Mouse (Mus musculus) gastrocnemius, adult 18-20 months (tissue): Measurements from ENCODE around the gene D130043K22Rik. TPM values are rescaled to one million over a fixed set of nuclear protein-coding genes. Genes with fewer than 3 reads are reported as not detected.
"Not testable (repeated sequence)": the region's sequence is repeated elsewhere in the genome, so short reads cannot be mapped to it uniquely, and the experiment has no call there.

Experiments used
- DNase-seq: peaks from one replicate; pipeline ENCODE4 v3.0.0; 2021; ENCODE audit warnings: low spot score
- total RNA-seq, 2 experiments: library from RNA; stranded (reverse); gene quantifications; 2 replicates each; pipeline ENCODE4 v1.2.3; 2021

The D130043K22Rik gene
- total RNA-seq, 2 experiments from 2014 or later = not detected

GRCm38 (mm10) chr13:24831353-24832130 lies 13.4 kb upstream of the D130043K22Rik start, which contains the start of the genes Acot13 and Tdp2:
Gene Acot13, minus strand, starts transcription at chr13:24831540.
Gene Tdp2, plus strand, starts transcription at chr13:24831679.
- DNase-seq = peak; percentile 92

- no peak for DNase-seq
Measured at GRCm38 (mm10) chr13:24832131-24832810, 12.7 kb upstream of the D130043K22Rik start.

DNA sequence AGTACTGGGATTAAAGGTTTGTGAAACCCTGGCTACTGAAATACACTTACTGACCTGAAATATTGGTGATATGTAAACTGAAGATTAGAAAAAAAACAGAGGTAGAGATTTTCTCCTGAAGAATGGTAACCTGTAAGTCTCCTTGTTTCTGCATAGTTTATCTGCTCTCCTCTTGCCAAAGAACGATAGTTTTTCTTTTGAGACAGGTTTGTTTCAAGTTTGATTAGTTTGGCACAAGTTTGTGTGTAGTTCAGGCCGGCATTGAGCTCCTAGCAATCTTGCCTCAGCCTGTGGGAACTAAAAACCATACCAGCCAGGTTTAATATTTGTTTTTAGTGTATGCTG lies 12.2 kb upstream of the D130043K22Rik start:
- no peak for DNase-seq

DNA sequence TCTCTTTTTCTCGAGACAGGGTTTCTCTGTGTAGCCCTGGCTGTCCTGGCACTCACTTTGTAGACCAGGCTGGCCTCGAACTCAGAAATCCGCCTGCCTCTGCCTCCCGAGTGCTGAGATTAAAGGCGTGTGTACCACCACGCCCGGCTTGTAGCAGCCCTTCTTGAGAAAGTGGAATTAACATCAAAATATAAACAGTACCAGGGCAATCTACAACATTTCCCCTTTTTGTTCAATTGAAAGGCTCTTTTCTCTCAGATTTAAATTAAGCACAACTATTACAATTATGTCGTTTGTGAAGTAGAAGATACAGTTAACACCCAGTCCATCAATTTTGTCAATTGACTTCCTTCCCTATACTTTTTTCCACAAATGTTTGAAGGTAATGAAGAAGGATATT lies 7.2 kb upstream of the D130043K22Rik start:
- DNase-seq = not testable (repeated sequence)

- DNase-seq = no peak
Measured at GRCm38 (mm10) chr13:24839831-24840230, 5.1 kb upstream of the D130043K22Rik start.

GRCm38 (mm10) chr13:24841702-24842101 lies 3.2 kb upstream of the D130043K22Rik start:
- no peak for DNase-seq

DNA sequence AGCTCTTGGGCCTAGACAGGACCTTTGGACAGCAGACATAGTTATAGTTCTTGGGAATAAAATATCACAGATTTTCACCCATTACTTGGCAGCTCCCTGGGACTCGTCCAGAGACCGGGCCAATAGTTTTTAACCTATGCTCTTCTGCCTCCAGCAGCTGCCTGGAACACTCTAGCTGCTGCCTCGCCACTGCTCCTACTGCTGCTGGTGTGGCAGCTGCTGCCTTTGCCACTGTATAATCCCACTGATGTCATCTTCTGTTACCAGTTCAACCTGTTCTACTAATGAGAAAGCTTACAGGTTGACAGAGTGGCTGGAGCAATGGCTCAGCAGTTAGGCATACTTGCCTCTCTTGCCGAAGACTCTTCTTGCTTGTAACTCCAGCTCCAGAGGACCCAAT lies 4.4 kb downstream of the D130043K22Rik start:
- DNase-seq = no peak

DNA sequence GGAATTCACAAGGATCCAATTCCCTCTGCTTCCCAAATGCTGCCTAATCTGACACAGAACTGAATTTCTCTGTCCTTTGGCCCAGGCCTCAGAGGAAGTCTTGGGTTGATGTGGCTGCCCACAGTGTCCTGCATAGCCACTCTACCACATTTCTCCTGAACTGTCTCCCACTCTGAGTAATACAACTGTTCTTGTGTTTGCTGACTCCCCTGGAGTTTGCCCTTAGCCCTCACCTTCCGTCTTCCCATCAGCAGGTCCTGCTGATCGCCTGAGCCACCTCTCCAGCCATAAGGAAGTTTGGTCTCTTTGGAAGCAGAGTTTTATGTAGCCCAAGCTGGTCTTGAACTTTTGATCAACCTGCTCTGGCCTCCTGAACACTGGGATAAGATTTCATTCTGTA lies 7.1 kb downstream of the D130043K22Rik start:
- DNase-seq = no peak

GRCm38 (mm10) chr13:24852570-24852969 lies 7.6 kb downstream of the D130043K22Rik start:
- DNase-seq = no peak

GRCm38 (mm10) chr13:24859115-24859514 lies 14.2 kb downstream of the D130043K22Rik start:
- no peak for DNase-seq

- DNase-seq = no peak
Measured at GRCm38 (mm10) chr13:24861084-24861483, 16.1 kb downstream of the D130043K22Rik start.

DNA sequence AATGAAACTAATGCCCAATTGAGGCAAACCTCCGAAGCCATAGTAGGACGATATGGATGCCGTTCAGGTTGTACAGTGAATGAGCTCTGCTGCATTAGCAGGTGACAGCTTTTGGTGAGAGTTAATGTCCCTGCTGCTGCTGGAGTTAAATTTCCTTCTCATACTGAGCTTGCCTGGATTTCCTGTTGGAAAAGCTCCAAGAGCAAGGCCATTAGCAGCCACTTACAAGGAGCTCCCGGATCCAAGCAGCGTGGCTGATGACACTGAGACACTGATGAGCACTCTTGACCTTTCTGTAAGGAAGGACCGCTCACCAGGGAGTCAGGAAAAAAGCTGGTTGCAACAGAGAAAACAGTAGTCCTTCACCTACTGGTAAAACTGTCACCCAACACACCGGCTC lies 17.1 kb downstream of the D130043K22Rik start:
- DNase-seq = no peak

DNA sequence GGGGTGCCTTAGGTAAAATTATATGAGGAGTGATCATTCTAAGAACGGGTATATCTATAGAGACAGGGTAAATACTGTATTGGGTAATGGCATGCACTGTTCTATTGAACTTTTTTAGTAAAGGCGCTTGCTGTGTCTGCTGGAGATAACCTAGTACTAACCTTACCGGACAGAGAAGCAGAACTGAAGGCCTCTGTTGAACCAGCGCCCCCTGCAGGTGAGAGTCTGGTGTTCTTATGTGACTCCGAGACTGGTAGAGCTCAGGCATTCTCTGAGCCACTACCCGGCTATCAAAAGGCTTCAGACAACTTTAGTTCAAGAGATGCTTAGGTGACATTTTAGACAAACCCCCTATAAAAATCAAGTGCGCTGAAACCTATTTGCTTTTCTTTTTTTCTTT lies 17.6 kb downstream of the D130043K22Rik start:
- peak; percentile 25 for DNase-seq

- DNase-seq = no peak
Measured at GRCm38 (mm10) chr13:24866430-24867402, 21.8 kb downstream of the D130043K22Rik start.

GRCm38 (mm10) chr13:24867789-24868188 lies 22.9 kb downstream of the D130043K22Rik start:
- no peak for DNase-seq

DNA sequence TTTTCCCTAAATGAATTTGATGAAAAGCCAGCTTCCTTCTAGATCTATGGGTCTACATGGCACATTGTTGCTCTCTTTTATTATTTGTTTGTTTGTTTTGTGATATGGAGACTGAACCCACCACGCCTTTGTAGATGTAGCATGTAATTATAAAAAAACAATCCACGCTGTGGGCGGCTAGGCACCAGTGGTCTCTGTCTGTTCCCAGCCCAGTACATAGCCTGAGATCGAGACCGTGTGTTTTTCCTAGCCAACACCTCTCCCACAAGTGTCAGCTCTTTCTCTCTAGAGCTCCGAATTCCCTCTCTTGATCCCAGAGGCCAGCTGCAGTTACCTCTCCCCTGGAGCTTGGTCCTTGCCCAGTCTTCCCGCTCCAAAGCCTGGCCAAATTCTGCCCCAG lies 23.3 kb downstream of the D130043K22Rik start:
- no peak for DNase-seq

DNA sequence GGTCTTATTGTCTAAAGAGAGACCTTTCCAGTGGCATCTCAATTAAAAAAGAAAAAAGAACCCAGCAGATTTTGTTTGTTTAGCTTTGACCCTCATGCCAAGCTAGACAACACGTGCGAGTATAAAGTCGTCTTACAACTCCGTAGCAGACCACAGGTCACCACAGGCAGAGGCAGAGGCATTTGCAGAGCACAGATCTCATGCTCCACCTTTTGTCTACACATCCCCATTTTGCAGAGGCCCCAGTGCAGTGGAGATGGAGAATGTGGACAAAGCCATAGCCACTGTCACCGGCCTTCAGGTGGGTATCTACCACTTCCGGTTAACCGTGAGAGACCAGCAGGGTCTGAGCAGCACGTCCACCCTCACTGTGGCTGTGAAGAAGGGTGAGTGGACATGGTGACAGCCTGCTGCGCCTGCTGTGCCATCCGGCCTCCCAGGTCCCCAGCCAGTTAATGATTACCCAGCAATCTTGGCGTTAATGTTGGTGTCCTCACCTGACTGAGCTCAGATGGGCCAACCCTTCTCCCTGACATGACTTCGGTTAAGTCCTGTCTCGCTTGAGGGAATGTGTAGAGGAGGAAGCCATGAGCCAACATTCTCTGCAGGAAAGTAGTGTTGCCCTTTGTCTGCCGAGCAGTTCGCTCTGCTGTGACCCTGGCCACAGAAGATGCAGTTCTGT lies 34.6 kb downstream of the D130043K22Rik start:
- no peak for DNase-seq

DNA sequence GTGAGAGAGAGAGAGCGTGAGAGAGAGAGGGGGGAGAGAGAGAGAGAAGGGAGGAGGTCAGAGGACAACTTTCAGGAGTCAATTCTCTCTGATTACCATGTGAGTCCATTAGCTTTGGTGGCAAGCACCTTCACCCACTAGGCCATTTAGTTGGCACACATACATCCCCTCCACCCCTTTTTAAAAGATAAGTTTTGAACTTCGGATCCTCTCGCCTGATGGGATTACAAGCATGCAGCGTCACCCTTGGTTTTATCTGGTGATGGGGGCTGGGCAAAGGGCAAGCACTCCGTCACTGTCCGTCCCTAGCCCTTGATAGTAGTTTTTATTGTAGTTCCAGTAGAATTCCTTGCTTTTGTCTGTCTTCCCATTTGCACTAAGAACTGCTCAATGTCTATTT lies 35.3 kb downstream of the D130043K22Rik start:
- no peak for DNase-seq

DNA sequence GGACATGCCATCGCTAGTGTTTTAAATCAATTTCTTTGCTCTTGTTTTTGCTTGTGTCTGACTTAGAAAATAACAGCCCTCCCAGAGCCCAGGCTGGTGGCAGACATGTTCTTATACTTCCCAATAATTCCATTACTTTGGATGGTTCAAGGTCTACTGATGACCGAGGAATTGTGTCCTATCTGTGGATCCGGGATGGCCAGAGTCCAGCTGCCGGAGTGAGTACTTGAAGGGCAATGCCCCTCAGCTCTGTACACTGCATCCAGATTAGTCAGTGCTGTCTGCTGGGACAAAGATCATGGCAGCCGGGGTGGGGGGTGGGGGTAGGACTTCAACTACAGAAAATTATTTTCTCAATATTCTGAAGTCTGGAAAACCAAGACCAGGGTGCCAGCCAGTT lies 35.8 kb downstream of the D130043K22Rik start:
- DNase-seq = no peak

DNA sequence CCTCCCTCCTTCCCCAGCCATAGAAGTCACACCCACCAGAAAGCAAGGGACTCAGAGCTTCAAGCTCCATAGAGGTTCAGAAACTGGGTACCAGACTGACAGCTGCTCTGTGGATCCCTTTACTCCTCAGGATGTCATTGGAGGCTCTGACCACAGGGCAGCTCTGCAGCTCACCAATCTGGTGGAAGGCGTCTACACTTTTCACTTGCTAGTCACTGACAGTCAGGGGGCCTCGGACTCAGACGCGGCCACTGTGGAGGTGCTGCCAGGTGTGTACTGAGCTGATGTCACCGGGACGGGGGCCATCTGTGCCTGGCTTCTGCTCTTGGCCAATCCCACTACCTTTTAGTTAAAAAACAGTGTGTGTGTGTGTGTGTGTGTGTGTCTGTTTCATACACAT lies 37.5 kb downstream of the D130043K22Rik start:
- DNase-seq = no peak

GRCm38 (mm10) chr13:24889554-24889953 lies 44.6 kb downstream of the D130043K22Rik start:
- no peak for DNase-seq
